Mouse (Mus musculus) heart, embryonic 16.5 days (tissue): ENCODE data around the gene Vcp. TPM values are rescaled to one million over a fixed set of nuclear protein-coding genes. Genes with fewer than 3 reads are reported as not detected.

Source experiments
- ATAC-seq: fragments of 200-750 bp; cut with Nextera tagmentation; replicated peaks from 2 replicates; pipeline ENCODE4 v1.8.0; 2017; ENCODE audit warnings: moderate number of reproducible peaks; ENCODE audit not compliant: insufficient read depth, low FRiP score; ENCODE audit errors: extremely low read depth
- H3K27ac ChIP-seq: fragments of 300-500 bp; sonication (generic); 2 replicates; pipeline ENCODE4 v1.5.1; 2014; ENCODE audit warnings: mild to moderate bottlenecking, low read length, control low read depth, moderate library complexity
- H3K27me3 ChIP-seq: fragments of 300-500 bp; sonication (generic); 2 replicates; pipeline ENCODE4 v1.6.1; 2014; ENCODE audit warnings: low read length, mixed read lengths; ENCODE audit not compliant: control insufficient read depth, insufficient read depth
- H3K36me3 ChIP-seq: fragments of 300-500 bp; sonication (generic); 2 replicates; pipeline ENCODE4 v1.6.1; 2014; ENCODE audit not compliant: control insufficient read depth, insufficient read depth
- H3K4me1 ChIP-seq: fragments of 300-500 bp; sonication (generic); 2 replicates; pipeline ENCODE4 v1.6.1; 2014; ENCODE audit warnings: low read length, mixed read lengths; ENCODE audit not compliant: control insufficient read depth, insufficient read depth
- H3K4me2 ChIP-seq: fragments of 300-500 bp; sonication (generic); 2 replicates; pipeline ENCODE4 v1.6.1; 2014; ENCODE audit warnings: low read depth, mild to moderate bottlenecking, control low read depth, low read length
- H3K4me3 ChIP-seq: fragments of 300-500 bp; sonication (generic); 2 replicates; pipeline ENCODE4 v1.5.1; 2014; ENCODE audit warnings: mild to moderate bottlenecking, control low read depth, low read length
- H3K9ac ChIP-seq: fragments of 300-500 bp; sonication (generic); 2 replicates; pipeline ENCODE4 v1.6.1; 2014; ENCODE audit warnings: low read length, control low read depth
- H3K9me3 ChIP-seq: fragments of 300-500 bp; sonication (generic); replicated peaks from 2 replicates; pipeline ENCODE4 v1.6.1; 2016; ENCODE audit warnings: low read length; ENCODE audit not compliant: control insufficient read depth
- WGBS: fragments of 180-500 bp; shearing (Covaris S2); extraction: QIAGEN DNeasy Blood & Tissue Kit; methylation state at CpG from one replicate; pipeline ENCODE4 v1.1.7; 2014; 5-methylcytosine and 5-hydroxymethylcytosine counted together
- polyA plus RNA-seq: library from polyadenylated mRNA; unstranded; fragments of >200 nt; fragmentation: Nextera tagmentation; extraction: Ambion mirVana; gene quantifications from 2 replicates; pipeline ENCODE4 v1.2.1, GENCODE M21; 2015

Gene Vcp
- polyA plus RNA-seq, 1 experiment from 2014 or later = 457 TPM

DNA sequence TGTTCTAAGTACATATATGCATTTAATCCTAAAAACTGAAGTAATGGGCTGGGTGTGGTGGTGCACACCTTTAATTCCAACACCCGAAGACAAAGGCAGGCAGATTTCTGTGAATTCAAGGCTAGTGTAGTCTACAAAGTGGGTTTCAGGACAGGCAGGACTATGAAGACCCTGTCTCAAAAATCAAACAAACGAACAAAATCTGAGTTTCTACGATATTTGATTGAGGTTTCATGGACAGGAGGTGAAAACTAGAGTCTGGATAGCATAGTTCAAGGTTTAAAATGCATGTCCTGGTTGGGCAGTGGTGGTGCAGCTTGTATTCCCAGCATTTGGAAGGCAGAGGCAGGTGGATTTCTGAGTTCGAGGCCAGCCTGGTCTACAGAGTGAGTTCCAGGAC lies 31.0 kb downstream of the Vcp start, which contains the start of gene 1700022I11Rik:
TSS of gene 1700022I11Rik (plus strand) at position 301 of the 400 bp plus-strand sequence.
- ATAC-seq = no peak
- Histone ChIP-seq H3K4me1 (peaks cover 12% of the 10 kb centered on the region; the same call in 1 of the 2 replicates), H3K27me3 (no peaks in the 10 kb centered on the region), H3K9ac (no peak within 1 kb of the TSS), H3K9me3 (no peaks in the 10 kb centered on the region), H3K4me2 (no peak within 1 kb of the TSS), H3K36me3 (no peaks in the 10 kb centered on the region), H3K27ac (no peak within 1 kb of the TSS), H3K4me3 (no peak within 1 kb of the TSS)
- WGBS = 90% methylated on average over 4 of the region's 4 CpGs

DNA sequence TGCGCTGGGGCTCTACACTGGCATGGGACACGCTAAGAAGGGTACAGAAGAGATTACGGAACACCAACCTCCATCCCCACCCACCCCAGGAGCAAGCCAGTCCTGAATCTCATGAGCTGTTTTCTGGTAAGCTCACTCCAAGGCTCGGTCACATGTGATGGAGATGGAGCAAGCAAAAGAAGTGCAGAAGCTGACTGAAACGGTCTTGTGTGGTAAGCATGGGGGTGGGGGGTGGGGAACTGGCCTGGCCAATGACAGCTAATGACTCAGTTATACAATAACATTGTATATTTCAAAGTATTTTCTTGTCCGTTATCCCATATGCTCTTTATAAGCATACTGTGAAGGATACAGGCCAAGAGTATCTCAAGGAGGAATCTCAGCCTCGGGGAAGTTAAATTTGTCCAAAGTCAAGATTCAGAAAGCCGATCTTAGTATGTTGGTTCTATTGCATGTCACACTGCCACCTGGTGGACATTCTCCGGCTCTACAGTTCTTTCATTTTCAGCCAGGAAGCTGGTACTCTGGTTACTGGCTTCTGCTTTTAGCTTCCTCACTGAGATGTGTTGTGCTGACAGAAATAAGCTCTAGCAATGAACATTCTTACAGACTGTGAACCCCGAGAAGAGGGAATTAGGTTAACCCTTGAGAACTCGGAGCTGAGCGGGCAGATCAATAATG lies 35.1 kb downstream of the Vcp start:
- Histone ChIP-seq H3K4me1 (peaks cover 7% of the 10 kb centered on the region), H3K9me3 (0 out of 2 replicates have a peak, but pooled peaks cover 2% of the 10 kb centered on the region), H3K4me3 (peak overlapping the region; percentile 24; the same call in 1 of the 2 replicates), H3K27me3 (no peaks in the 10 kb centered on the region), H3K9ac (0 out of 2 replicates have a peak overlapping the region, but pooled peaks have one; percentile 6), H3K36me3 (no peaks in the 10 kb centered on the region), H3K4me2 (peak overlapping the region; percentile 41), H3K27ac (no peak overlapping the region)
- ATAC-seq = peak; percentile 21; the same call in 1 of the 2 replicates
- WGBS = 16% methylated on average over 12 of the region's 12 CpGs

DNA sequence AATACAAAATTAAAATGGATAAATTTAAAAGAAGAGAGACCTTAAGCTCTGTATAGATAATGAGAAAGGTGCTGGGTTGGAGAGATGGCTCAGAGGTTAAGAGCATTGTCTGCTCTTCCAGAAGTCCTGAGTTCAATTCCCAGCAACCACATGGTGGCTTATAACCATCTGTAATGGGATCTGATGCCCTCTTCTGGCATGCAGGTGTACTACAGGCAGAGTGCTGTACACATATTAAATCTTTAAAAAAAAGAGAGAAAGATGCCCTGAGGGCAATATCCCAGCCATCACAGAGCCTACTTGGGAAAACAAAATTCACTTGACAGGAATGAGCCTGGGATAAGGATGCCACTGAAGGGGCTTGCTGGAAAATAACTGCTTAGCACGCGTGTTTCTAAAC lies 36.8 kb downstream of the Vcp start:
- Histone ChIP-seq H3K27me3 (no peaks in the 10 kb centered on the region), H3K36me3 (no peaks in the 10 kb centered on the region), H3K9me3 (0 out of 2 replicates have a peak, but pooled peaks cover 2% of the 10 kb centered on the region), H3K4me3 (no peak overlapping the region), H3K9ac (no peak overlapping the region), H3K4me1 (peaks cover 22% of the 10 kb centered on the region), H3K4me2 (no peak overlapping the region), H3K27ac (no peak overlapping the region)
- 57% methylated on average over 2 of the region's 2 CpGs for WGBS
- ATAC-seq = no peak

DNA sequence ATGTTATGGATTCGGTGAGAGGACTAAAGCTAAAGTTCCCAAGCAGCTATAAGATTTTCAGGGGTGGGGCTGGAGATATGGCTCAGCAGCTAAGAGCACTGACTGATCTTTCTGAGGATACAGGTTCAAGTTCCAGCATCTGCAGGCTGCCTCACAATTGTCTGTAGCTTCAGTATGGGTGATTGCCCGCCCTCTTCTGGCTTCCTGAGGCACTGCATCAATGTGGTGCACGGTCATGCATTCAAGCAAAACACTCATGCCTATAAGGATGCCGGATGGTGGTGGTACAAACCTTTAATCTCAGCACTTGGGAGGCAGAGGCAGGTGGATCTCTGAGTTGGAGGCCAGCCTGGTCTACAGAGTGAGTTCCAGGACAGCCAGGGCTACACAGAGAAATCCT lies 38.7 kb downstream of the Vcp start:
- Histone ChIP-seq H3K9me3 (0 out of 2 replicates have a peak, but pooled peaks cover 2% of the 10 kb centered on the region), H3K27me3 (no peaks in the 10 kb centered on the region), H3K4me2 (no peak overlapping the region), H3K9ac (no peak overlapping the region), H3K36me3 (peaks cover 8% of the 10 kb centered on the region), H3K4me1 (peaks cover 27% of the 10 kb centered on the region), H3K27ac (no peak overlapping the region), H3K4me3 (no peak overlapping the region)
- WGBS = 35% methylated on average over 4 of the region's 4 CpGs
- ATAC-seq = no peak

DNA sequence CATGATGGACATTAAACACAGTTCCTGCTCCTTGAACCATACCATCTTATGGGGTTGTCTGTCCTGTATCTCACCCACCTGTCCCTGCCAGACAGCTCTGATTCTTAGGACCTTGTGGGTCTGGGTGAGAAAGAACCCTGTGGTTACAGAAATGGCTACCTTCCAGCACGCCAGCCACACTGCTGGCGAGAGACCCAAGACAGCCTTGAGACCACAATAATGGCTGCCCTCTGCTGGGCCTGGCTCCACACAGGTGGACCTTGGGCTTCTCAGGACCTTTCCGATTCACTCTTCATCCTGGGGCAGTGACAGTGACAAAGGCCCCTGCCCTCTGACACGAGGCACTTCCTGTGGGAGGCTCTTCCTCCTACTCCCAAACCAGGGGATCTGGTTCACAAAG lies 40.9 kb downstream of the Vcp start:
- peaks cover 9% of the 10 kb centered on the region for H3K36me3 ChIP-seq
- peaks cover 28% of the 10 kb centered on the region for H3K4me1 ChIP-seq
- 59% methylated on average over 4 of the region's 4 CpGs for WGBS
- no peaks in the 10 kb centered on the region for H3K27me3 ChIP-seq
- no peak overlapping the region for H3K4me3 ChIP-seq
- H3K9ac ChIP-seq = peak overlapping the region; percentile 65
- peak overlapping the region; percentile 94 for H3K27ac ChIP-seq
- H3K9me3 ChIP-seq = 0 out of 2 replicates have a peak, but pooled peaks cover 2% of the 10 kb centered on the region
- ATAC-seq = no peak
- no peak overlapping the region for H3K4me2 ChIP-seq

DNA sequence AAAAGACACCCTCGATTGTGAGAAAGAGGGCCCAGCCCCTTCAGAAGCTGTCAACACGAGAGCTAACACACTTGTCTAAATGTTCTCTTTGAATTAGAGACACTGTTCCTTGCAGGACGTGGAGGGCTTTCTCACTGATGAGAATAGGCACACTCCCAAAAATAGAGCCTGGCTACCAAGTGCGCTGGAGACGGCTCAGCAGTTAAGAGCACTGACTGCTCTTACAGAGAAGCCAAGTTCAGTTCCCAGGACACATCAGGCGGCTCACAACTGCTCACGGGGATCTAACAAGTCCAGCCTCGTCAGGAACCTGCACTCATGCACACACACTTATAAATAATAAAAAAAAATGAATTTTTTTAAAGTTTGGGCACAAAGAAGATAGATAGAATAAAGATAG lies 41.4 kb downstream of the Vcp start:
- Histone ChIP-seq H3K4me2 (0 out of 2 replicates have a peak overlapping the region, but pooled peaks have one; percentile 15), H3K27ac (peak overlapping the region; percentile 94), H3K36me3 (peaks cover 9% of the 10 kb centered on the region), H3K9ac (peak overlapping the region; percentile 65), H3K4me1 (peaks cover 29% of the 10 kb centered on the region), H3K4me3 (no peak overlapping the region), H3K9me3 (0 out of 2 replicates have a peak, but pooled peaks cover 2% of the 10 kb centered on the region), H3K27me3 (no peaks in the 10 kb centered on the region)
- WGBS = 29% methylated on average over 8 of the region's 8 CpGs
- ATAC-seq = peak; percentile 61

DNA sequence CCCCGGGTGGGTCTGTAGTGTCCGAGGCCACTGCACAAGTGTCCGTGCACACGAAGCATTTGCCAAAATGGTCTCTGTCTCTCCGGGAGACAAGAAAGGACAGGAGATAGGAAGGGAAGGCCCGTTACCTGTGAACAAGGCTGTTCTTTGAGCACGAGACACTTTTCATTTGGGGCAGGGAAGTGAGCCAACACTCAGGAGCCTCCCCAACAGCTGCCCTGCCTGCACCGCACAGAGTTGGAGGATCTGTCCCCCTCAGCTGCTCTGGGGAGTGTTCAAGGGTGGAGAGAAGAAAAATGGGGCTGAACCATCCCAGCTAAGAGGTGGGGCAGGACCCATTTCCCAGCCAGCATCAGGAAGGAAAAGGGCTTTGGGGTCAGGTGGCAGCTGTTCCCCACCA lies 42.3 kb downstream of the Vcp start:
- peak overlapping the region; percentile 94 for H3K27ac ChIP-seq
- peak overlapping the region; percentile 63 for H3K9ac ChIP-seq
- no peak for ATAC-seq
- H3K36me3 ChIP-seq = peaks cover 9% of the 10 kb centered on the region
- peaks cover 34% of the 10 kb centered on the region for H3K4me1 ChIP-seq
- no peak overlapping the region for H3K4me3 ChIP-seq
- H3K27me3 ChIP-seq = no peaks in the 10 kb centered on the region
- 65% methylated on average over 8 of the region's 8 CpGs for WGBS
- no peak overlapping the region for H3K4me2 ChIP-seq
- no peaks in the 10 kb centered on the region for H3K9me3 ChIP-seq

DNA sequence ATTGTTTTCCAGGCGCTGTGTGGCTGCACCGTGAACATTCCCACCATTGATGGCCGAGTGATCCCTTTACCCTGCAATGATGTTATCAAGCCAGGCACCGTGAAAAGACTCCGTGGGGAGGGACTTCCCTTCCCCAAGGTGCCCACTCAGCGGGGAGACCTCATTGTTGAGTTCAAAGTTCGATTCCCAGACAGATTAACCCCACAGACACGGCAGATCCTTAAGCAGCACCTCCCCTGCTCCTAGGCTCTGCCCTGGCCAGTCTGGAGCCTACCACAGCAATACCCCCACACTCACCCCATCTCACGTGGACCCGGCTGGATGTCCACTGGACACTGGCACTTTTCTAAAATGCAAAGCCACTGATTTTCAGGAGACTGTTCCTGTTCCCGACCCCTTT lies 43.0 kb downstream of the Vcp start:
- Histone ChIP-seq H3K27ac (peak overlapping the region; percentile 94; the same call in 1 of the 2 replicates), H3K9me3 (no peaks in the 10 kb centered on the region), H3K27me3 (no peaks in the 10 kb centered on the region), H3K4me3 (no peak overlapping the region), H3K4me1 (peaks cover 40% of the 10 kb centered on the region), H3K4me2 (no peak overlapping the region), H3K36me3 (peaks cover 9% of the 10 kb centered on the region), H3K9ac (peak overlapping the region; percentile 5)
- WGBS = 78% methylated on average over 11 of the region's 11 CpGs
- ATAC-seq = no peak

DNA sequence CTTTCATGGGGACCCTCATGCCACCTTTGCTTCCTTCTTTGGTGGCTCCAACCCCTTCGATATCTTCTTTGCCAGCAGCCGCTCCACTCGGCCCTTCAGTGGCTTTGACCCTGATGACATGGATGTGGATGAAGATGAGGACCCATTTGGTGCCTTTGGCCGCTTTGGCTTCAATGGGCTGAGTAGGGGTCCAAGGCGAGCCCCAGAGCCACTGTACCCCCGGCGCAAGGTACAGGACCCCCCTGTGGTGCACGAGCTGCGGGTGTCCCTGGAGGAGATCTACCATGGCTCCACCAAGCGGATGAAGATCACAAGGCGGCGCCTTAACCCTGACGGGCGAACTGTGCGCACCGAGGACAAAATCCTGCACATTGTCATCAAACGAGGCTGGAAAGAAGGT lies 43.7 kb downstream of the Vcp start:
- no peak overlapping the region for H3K4me3 ChIP-seq
- H3K9me3 ChIP-seq = no peaks in the 10 kb centered on the region
- no peak for ATAC-seq
- no peak overlapping the region for H3K9ac ChIP-seq
- peaks cover 48% of the 10 kb centered on the region for H3K4me1 ChIP-seq
- no peaks in the 10 kb centered on the region for H3K27me3 ChIP-seq
- peaks cover 9% of the 10 kb centered on the region for H3K36me3 ChIP-seq
- H3K27ac ChIP-seq = no peak overlapping the region
- WGBS = 94% methylated on average over 17 of the region's 17 CpGs
- no peak overlapping the region for H3K4me2 ChIP-seq
